Mouse (Mus musculus): ENCODE data around the gene Prickle2. TPM values are rescaled to one million over a fixed set of nuclear protein-coding genes. Genes with fewer than 3 reads are reported as not detected.

Prickle2 gene
- polyA plus RNA-seq (2014; fragmentation: Nextera tagmentation; extraction: Ambion mirVana) = 5.0 and 5.9 TPM in 2 replicates

DNA sequence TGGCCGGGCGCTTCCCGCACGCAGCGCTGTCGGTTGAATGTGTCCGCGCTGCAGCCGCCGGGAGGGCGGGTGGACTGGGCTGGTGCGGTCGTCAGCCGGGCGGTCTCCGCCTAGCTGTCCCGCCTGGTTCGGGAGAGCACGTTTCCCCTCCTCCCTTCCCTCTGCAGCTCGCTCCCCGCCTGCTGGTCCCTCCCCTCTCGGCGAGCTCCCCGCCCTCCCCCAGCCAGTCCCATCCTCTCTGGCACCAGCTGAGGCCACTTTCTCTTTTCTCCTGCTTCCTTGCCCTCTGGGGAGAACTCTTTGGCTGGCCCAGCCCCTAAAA is at the start of gene Prickle2:
Gene Prickle2, minus strand, starts transcription at position 11 of the 322 bp plus-strand sequence.
- H3K27ac ChIP-seq (replicated peaks; ENCODE audit: low read depth, low read length) = peak within 1 kb of the TSS; percentile 73
- peak within 1 kb of the TSS; percentile 74 for H3K9ac ChIP-seq (ENCODE audit: low read length)
- DNase-seq (ENCODE audit: low spot score) (peak; percentile 84), ATAC-seq (ENCODE audit: insufficient number of reproducible peaks, low FRiP score, low TSS enrichment, low read depth) (peak; percentile 71)
- H3K27me3 ChIP-seq (ENCODE audit: control insufficient read depth, insufficient read depth, low read length) = no peaks in the 10 kb centered on the region
- H3K4me3 ChIP-seq (ENCODE audit: low read depth, low read length) = peak within 1 kb of the TSS; percentile 62
- H3K9me3 ChIP-seq (ENCODE audit: control insufficient read depth, low read length) = no peaks in the 10 kb centered on the region
- no peaks in the 10 kb centered on the region for H3K36me3 ChIP-seq (ENCODE audit: control insufficient read depth, insufficient read depth, low read length)
- WGBS = 0% methylated on average over 19 of the region's 24 CpGs
- peak within 1 kb of the TSS; percentile 57 for H3K4me2 ChIP-seq (ENCODE audit: low read depth, severe bottlenecking)
- peaks cover 12% of the 10 kb centered on the region for H3K4me1 ChIP-seq (ENCODE audit: control insufficient read depth, insufficient read depth, low read length)

DNA sequence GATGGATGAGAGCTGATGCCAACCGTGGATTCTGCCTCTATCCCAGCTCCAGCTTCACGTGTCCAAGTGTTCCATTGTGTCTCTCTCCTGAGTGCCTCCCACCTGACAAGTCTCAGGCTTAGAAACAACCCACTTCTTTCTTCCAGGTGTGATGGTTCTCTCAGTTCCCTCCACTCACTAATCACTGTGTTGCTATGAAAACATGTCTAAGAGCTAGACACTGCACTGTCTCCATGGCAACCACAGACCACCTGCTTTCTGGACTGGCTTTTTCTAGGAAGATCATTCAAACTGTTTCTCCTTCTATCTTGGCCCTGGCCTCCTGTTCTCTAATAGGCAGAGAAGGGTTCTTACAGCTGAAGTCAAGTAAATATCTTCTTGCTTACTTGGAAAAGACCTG is 46.8 kb upstream of the Prickle2 start:
- Histone ChIP-seq H3K4me3 (ENCODE audit: low read depth, low read length) (no peak overlapping the region), H3K9me3 (ENCODE audit: control insufficient read depth, low read length) (no peaks in the 10 kb centered on the region), H3K27me3 (ENCODE audit: control insufficient read depth, insufficient read depth, low read length) (no peaks in the 10 kb centered on the region), H3K4me2 (ENCODE audit: low read depth, severe bottlenecking) (no peak overlapping the region), H3K4me1 (ENCODE audit: control insufficient read depth, insufficient read depth, low read length) (no peaks in the 10 kb centered on the region), H3K9ac (ENCODE audit: low read length) (no peak overlapping the region), H3K36me3 (ENCODE audit: control insufficient read depth, insufficient read depth, low read length) (no peaks in the 10 kb centered on the region), H3K27ac (replicated peaks; ENCODE audit: low read depth, low read length) (no peak overlapping the region)
- ATAC-seq (ENCODE audit: insufficient number of reproducible peaks, low FRiP score, low TSS enrichment, low read depth) (no peak), DNase-seq (ENCODE audit: low spot score) (no peak)
- WGBS = 75% methylated on average over 2 of the region's 2 CpGs

DNA sequence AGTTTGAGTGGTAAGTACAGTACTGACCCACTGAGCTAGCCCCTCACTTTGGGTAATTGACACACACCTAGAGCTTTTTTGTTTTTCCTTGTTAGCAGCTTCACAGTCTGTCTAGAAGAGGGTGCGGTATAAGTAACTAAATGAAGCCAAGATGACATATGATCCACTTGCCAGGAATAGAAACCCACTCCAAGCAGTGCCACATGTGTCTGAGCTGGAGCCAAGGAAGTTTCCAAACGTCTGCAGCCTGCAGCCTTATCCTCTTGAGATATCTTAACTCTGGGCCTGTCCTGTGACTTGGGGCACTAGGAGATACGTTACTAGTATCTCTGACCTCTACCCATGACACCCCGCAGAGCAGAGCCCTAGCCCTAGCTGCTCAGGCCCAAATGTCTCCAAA is 43.5 kb upstream of the Prickle2 start:
- H3K4me1 ChIP-seq (ENCODE audit: control insufficient read depth, insufficient read depth, low read length) = no peaks in the 10 kb centered on the region
- ATAC-seq (ENCODE audit: insufficient number of reproducible peaks, low FRiP score, low TSS enrichment, low read depth) (no peak), DNase-seq (ENCODE audit: low spot score) (no peak)
- H3K9me3 ChIP-seq (ENCODE audit: control insufficient read depth, low read length) = no peaks in the 10 kb centered on the region
- H3K36me3 ChIP-seq (ENCODE audit: control insufficient read depth, insufficient read depth, low read length) = no peaks in the 10 kb centered on the region
- no peaks in the 10 kb centered on the region for H3K27me3 ChIP-seq (ENCODE audit: control insufficient read depth, insufficient read depth, low read length)
- H3K9ac ChIP-seq (ENCODE audit: low read length) = no peak overlapping the region
- no peak overlapping the region for H3K27ac ChIP-seq (replicated peaks; ENCODE audit: low read depth, low read length)
- H3K4me3 ChIP-seq (ENCODE audit: low read depth, low read length) = no peak overlapping the region
- H3K4me2 ChIP-seq (ENCODE audit: low read depth, severe bottlenecking) = no peak overlapping the region
- WGBS = 66% methylated on average over 4 of the region's 4 CpGs

DNA sequence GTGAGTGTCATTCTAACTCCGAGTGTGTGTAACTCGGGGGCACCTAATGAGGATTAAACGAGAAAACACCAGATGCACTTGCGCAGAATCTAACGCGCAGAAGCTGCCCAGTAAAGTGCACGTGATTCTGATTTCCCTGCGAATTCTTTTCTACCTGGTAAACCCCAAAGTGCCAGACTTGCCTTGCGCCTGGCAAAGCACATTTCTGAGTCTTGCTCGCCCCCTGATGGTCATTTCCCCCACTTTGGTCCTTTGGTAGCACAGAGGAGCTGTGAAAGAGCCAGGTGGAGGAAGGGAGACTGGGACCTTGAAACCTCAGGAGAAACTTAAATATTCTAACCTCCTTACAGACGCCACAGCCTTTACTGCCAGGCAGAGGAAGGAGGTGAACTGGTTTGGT is 37.6 kb upstream of the Prickle2 start:
- Histone ChIP-seq H3K27me3 (ENCODE audit: control insufficient read depth, insufficient read depth, low read length) (no peaks in the 10 kb centered on the region), H3K4me2 (ENCODE audit: low read depth, severe bottlenecking) (no peak overlapping the region), H3K9ac (ENCODE audit: low read length) (no peak overlapping the region), H3K4me3 (ENCODE audit: low read depth, low read length) (no peak overlapping the region), H3K9me3 (ENCODE audit: control insufficient read depth, low read length) (no peaks in the 10 kb centered on the region), H3K4me1 (ENCODE audit: control insufficient read depth, insufficient read depth, low read length) (no peaks in the 10 kb centered on the region), H3K36me3 (ENCODE audit: control insufficient read depth, insufficient read depth, low read length) (no peaks in the 10 kb centered on the region), H3K27ac (replicated peaks; ENCODE audit: low read depth, low read length) (no peak overlapping the region)
- ATAC-seq (ENCODE audit: insufficient number of reproducible peaks, low FRiP score, low TSS enrichment, low read depth) (no peak; the same call in 1 of the 2 replicates), DNase-seq (ENCODE audit: low spot score) (peak; percentile 88)
- 6% methylated on average over 11 of the region's 11 CpGs for WGBS

DNA sequence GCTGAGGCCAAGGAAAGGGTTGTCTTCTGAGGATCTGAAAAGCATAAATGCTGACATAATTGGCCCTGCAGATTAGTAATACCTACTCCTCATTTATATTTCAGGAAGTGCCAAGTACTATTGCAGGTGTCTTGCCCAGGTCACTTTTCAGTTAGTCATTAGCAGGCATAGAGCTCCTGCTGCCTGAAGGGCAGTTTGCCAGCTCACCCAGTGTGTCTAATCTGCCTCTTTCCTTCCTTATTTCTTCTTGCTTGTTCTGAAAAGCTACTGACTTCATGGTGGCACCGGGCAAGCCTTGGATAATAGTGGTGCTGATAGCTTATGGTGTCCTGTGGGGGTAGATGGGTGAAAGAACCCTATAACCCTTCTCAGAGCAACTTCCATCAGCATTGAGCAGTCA is 31.2 kb upstream of the Prickle2 start:
- no peak overlapping the region for H3K27ac ChIP-seq (replicated peaks; ENCODE audit: low read depth, low read length)
- no peak overlapping the region for H3K4me2 ChIP-seq (ENCODE audit: low read depth, severe bottlenecking)
- no peak overlapping the region for H3K9ac ChIP-seq (ENCODE audit: low read length)
- H3K4me1 ChIP-seq (ENCODE audit: control insufficient read depth, insufficient read depth, low read length) = no peaks in the 10 kb centered on the region
- H3K36me3 ChIP-seq (ENCODE audit: control insufficient read depth, insufficient read depth, low read length) = no peaks in the 10 kb centered on the region
- H3K4me3 ChIP-seq (ENCODE audit: low read depth, low read length) = no peak overlapping the region
- 92% methylated on average over 1 of the region's 1 CpGs for WGBS
- ATAC-seq (ENCODE audit: insufficient number of reproducible peaks, low FRiP score, low TSS enrichment, low read depth) (no peak), DNase-seq (ENCODE audit: low spot score) (no peak)
- no peaks in the 10 kb centered on the region for H3K27me3 ChIP-seq (ENCODE audit: control insufficient read depth, insufficient read depth, low read length)
- H3K9me3 ChIP-seq (ENCODE audit: control insufficient read depth, low read length) = no peaks in the 10 kb centered on the region

DNA sequence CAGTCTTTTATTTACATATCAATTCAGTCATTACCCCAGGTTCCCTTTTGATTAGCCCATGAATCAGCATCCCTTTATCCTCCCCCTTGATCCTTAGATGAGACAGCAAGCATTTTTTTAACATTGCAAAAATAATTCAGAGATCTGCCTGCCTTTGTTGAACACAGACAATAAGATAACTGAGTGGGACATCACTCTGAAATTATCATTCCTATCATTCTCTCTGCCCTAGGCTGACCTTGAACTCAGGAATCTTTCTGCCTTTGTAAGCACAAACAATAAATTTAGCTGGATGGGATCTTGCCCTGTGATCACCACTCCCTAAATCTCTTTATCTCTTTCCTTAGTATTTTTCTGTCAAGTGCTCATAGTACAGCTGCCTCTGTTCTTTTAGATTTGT is 27.7 kb upstream of the Prickle2 start:
- no peak overlapping the region for H3K4me3 ChIP-seq (ENCODE audit: low read depth, low read length)
- DNase-seq (ENCODE audit: low spot score) (no peak), ATAC-seq (ENCODE audit: insufficient number of reproducible peaks, low FRiP score, low TSS enrichment, low read depth) (no peak)
- H3K4me1 ChIP-seq (ENCODE audit: control insufficient read depth, insufficient read depth, low read length) = no peaks in the 10 kb centered on the region
- H3K27me3 ChIP-seq (ENCODE audit: control insufficient read depth, insufficient read depth, low read length) = no peaks in the 10 kb centered on the region
- no peak overlapping the region for H3K27ac ChIP-seq (replicated peaks; ENCODE audit: low read depth, low read length)
- H3K4me2 ChIP-seq (ENCODE audit: low read depth, severe bottlenecking) = no peak overlapping the region
- H3K36me3 ChIP-seq (ENCODE audit: control insufficient read depth, insufficient read depth, low read length) = no peaks in the 10 kb centered on the region
- H3K9me3 ChIP-seq (ENCODE audit: control insufficient read depth, low read length) = no peaks in the 10 kb centered on the region
- H3K9ac ChIP-seq (ENCODE audit: low read length) = no peak overlapping the region

DNA sequence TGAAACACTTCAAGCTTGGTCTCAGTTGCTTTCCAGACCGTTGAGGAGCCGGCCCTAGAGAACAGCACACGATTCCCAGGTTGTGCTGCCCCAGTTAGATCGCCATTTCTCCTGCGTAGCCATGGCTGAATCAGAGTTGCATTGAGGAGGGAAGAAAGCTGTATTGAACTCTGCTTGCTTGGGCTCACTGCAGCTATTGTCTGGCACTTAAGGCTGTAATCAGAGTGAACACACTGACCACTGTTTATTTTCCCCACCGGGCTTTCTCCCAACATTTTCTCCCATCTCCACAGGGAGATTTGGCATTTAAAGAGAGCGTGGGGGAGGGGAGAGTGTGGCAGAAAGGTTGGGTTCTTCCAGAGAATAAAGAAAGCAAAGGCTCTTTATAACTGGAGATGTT is 22.6 kb upstream of the Prickle2 start:
- Histone ChIP-seq H3K9me3 (ENCODE audit: control insufficient read depth, low read length) (no peaks in the 10 kb centered on the region), H3K27me3 (ENCODE audit: control insufficient read depth, insufficient read depth, low read length) (no peaks in the 10 kb centered on the region), H3K4me1 (ENCODE audit: control insufficient read depth, insufficient read depth, low read length) (0 out of 2 replicates have a peak, but pooled peaks cover 5% of the 10 kb centered on the region), H3K4me3 (ENCODE audit: low read depth, low read length) (no peak overlapping the region), H3K9ac (ENCODE audit: low read length) (no peak overlapping the region), H3K4me2 (ENCODE audit: low read depth, severe bottlenecking) (no peak overlapping the region), H3K36me3 (ENCODE audit: control insufficient read depth, insufficient read depth, low read length) (no peaks in the 10 kb centered on the region), H3K27ac (replicated peaks; ENCODE audit: low read depth, low read length) (no peak overlapping the region)
- ATAC-seq (ENCODE audit: insufficient number of reproducible peaks, low FRiP score, low TSS enrichment, low read depth) = no peak
- 54% methylated on average over 7 of the region's 7 CpGs for WGBS
- no peak for DNase-seq (ENCODE audit: low spot score)

DNA sequence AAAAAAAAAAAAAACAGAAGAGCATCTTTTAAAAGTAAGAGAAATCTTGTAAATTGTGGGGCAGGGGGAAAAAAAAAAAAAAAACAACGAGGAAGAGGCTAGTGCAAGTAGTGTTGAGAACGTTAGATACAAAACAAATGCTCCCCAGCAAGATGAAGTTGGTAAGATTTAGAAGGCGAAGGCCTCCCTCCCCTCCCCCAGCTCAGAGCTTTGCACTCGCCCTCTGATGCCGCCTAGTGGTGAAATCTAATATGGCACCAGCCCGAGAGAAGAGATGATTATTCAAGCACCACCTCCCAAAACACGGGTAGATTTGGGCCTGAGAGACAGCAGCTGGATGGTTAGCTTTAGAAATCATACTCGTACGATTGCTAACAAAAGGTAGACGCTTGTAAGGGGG is 22.1 kb upstream of the Prickle2 start:
- Histone ChIP-seq H3K9me3 (ENCODE audit: control insufficient read depth, low read length) (no peaks in the 10 kb centered on the region), H3K36me3 (ENCODE audit: control insufficient read depth, insufficient read depth, low read length) (no peaks in the 10 kb centered on the region), H3K4me3 (ENCODE audit: low read depth, low read length) (no peak overlapping the region), H3K4me2 (ENCODE audit: low read depth, severe bottlenecking) (no peak overlapping the region), H3K27ac (replicated peaks; ENCODE audit: low read depth, low read length) (no peak overlapping the region), H3K4me1 (ENCODE audit: control insufficient read depth, insufficient read depth, low read length) (0 out of 2 replicates have a peak, but pooled peaks cover 5% of the 10 kb centered on the region), H3K9ac (ENCODE audit: low read length) (no peak overlapping the region), H3K27me3 (ENCODE audit: control insufficient read depth, insufficient read depth, low read length) (no peaks in the 10 kb centered on the region)
- 4% methylated on average over 10 of the region's 10 CpGs for WGBS
- DNase-seq (ENCODE audit: low spot score) = peak; percentile 96
- ATAC-seq (ENCODE audit: insufficient number of reproducible peaks, low FRiP score, low TSS enrichment, low read depth) = no peak

DNA sequence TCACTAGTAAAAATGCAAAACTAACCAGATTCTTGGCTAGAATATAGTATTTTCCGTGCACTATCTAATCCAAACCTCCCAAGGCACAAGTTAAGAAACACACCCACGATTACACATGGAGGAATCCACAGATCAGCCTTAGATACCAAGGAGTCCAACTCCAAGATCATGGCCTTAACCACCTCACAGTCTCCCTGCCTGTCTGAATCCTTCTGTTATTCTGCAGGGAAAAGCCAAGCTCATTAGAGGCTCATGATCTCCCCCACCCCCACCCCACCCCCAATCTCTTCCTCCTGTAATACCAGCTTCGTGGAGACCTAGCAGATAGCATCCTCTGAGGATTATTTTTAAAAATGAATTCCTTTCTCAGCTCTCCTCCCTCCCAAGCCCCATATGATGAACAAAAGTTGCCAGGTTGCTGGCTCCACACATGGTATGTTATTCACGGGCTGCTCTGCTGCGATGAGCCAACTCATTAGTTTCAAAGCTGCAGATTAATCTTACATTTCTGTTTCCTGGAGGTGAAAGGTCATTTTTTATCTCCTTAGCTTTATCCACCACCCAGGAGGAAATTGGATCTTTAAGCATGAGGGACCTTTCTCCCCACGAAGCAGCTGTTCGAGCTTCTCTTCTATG is 21.5 kb upstream of the Prickle2 start:
- Histone ChIP-seq H3K4me1 (ENCODE audit: control insufficient read depth, insufficient read depth, low read length) (0 out of 2 replicates have a peak, but pooled peaks cover 5% of the 10 kb centered on the region), H3K27me3 (ENCODE audit: control insufficient read depth, insufficient read depth, low read length) (no peaks in the 10 kb centered on the region), H3K4me3 (ENCODE audit: low read depth, low read length) (no peak overlapping the region), H3K4me2 (ENCODE audit: low read depth, severe bottlenecking) (no peak overlapping the region), H3K27ac (replicated peaks; ENCODE audit: low read depth, low read length) (no peak overlapping the region), H3K9ac (ENCODE audit: low read length) (no peak overlapping the region), H3K36me3 (ENCODE audit: control insufficient read depth, insufficient read depth, low read length) (no peaks in the 10 kb centered on the region), H3K9me3 (ENCODE audit: control insufficient read depth, low read length) (no peaks in the 10 kb centered on the region)
- DNase-seq (ENCODE audit: low spot score) (no peak), ATAC-seq (ENCODE audit: insufficient number of reproducible peaks, low FRiP score, low TSS enrichment, low read depth) (no peak)
- 17% methylated on average over 7 of the region's 7 CpGs for WGBS
